Mouse (Mus musculus) WW6 (cell line): ENCODE measurements around the gene Ltbp1.

Experiments
- DNase-seq: peaks from one replicate; pipeline ENCODE4 v3.0.0-alpha.2; 2013; ENCODE audit warnings: low read depth, low spot score

Ltbp1 gene

DNA sequence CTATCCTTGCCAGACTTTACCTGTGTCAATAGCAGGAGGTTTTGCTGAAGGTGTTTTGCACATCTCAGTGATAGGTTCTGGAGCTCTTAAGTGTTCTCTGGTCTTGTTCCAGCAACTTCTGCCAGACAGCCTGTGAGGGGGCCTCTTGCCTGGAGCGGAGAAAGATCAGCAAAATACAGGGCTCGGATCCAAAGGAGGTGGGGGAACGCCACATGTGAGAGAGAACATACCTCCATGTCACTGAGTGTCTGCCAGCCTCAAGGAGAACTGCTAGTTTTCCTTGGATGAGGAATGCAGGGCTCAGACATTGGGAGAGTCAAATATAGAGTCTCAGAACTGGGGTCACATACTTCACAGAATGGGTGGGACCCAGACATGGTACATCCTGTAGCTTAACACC, 230.4 kb downstream of the Ltbp1 start:
- no peak for DNase-seq

DNA sequence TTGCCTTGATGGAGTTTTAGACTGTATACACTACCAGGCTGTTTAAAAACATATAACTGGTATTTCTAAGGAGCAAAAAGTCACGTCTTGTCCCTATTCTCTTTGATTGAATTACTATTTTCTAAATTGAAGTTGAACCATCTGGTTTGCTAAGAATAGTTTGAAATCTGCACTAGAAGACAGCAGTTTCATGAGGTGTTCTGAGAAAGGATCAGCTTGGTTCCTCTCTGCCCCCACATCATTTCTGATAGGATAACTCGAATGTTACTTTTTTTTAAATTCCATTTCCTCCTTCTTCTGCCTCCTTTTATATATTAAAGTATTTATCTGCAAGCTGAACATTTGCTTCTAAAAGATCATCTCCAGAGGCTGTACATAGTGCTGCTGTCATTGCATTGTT, 231.2 kb downstream of the Ltbp1 start:
- no peak for DNase-seq

DNA sequence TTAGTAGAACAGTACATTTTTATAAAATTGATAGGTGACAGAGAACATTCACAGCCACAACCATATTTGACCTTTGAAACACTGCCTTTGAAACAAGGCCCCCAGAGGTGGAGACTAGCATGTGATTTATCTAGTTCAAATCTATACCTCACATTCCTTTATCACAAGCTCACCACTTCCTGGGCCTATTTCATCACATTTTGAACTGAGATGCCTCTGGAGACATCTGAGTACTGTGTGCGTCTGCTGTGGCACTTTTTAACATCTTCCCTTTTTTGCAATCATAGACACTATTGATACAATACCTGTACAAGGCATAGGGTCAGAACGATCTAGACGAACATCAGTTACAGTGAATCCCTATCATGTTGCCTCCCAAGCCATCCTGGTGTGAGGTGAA, 232.1 kb downstream of the Ltbp1 start:
- DNase-seq: no peak

DNA sequence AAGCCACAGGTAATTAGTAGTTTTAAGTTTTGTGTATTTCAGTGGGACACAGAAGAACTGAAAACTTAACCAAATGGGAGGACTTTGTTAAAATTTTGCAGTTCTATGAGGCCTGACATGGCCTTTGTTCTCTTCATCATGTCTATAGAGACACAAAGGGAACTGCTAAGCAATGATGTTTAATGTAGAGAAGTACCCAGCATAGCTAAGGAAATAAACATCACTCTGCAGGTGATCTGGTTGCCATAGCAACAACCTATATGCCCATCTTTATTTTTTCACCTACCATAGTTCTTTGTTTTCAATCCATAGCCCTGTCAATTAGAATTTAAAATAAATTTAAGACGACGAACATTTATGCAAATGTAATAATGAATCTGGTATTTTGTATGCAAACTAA, 233.3 kb downstream of the Ltbp1 start:
- DNase-seq: no peak

DNA sequence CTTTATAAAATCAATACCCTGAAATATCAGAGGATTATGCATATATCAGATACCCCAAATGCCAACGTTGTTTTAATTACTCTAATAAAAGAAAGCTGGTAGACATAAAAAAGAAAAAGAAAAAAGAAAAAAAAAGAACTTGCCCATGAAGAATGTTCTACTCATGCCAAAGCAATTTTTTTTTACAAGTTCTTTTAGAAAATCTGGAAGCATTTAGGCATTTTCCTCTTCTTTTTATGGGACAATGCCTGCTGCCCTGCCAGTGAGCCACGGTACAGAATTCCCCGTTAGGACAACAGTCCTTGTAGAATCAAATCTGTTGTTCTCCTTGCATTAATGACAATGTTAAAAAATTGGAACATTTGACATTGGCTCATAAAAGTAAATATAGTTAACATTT, 234.2 kb downstream of the Ltbp1 start:
- DNase-seq: no peak

DNA sequence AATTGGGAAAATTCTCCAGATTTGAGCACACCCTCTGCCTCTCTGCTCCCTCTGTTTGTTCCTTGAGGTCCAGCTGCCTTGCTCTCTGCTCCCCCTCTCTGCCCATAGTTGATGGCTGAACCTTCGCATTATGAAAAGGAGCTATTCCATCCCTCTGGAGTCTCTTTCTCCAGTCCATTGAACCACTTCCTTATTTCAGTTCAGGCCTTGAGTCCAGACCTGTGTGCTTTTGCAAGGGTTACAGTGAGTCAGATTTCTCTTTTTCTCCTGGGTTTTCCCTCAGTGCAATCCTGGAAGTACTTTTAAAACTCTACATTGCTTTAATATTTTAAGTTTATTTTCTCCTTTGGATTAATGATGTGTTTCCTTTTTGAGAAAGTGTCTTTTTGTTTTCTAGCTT, 236.7 kb downstream of the Ltbp1 start:
- DNase-seq: no peak

DNA sequence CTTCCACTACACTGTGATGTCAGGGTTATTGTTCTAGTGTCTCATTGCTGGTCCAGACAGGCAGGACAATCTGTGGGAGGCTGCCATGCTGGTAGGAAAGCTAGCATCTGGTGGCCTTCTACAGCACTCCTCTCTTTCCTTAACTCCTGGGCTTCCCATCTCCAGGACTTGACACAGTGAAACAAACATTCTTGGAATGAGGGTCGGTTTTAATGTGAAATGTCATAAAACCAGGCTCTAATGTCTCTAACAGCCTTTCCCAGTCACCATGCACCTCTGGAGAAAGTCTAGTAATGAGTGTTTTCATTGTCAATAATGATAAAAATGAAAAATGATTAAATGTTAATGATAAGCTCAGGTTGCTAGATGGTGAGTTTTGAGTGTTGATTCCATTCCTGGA, 237.9 kb downstream of the Ltbp1 start:
- no peak for DNase-seq

DNA sequence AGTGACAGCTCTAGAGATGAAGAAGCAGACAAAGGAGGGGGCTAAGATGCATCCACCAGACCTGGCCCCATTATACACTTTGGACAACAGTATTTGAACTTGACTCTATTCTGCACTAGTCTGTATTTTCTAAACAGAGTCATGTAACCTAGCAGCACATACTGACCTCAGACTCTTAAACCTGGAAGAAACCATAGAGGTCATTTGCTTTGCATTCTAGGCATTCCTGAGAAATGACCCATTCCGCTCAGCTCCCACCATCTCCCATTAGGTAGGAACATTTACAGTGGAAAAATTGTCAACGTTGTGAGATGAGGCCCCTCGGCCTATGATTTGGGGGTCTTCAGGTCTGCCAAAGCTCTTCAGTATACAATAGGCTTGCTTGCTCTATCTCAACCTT, 238.8 kb downstream of the Ltbp1 start:
- DNase-seq: no peak

DNA sequence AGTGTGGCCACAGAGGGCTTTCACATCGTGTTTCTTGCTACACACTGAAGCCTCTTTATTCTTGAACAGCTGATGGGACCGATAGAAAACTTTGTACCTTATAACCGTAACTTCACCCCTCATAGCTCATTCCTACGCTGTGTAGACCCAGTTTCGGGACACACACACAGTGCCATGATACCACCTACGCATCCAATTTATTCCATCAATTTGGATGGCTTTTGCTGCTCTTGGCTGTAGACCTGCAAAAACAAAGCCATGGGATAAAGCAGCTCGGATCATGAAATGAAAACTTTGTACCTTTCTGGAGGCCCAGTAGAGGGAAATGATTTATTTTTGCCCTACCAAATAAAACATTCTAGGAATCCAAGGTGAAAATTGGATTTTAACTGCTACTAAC, 239.7 kb downstream of the Ltbp1 start:
- no peak for DNase-seq

DNA sequence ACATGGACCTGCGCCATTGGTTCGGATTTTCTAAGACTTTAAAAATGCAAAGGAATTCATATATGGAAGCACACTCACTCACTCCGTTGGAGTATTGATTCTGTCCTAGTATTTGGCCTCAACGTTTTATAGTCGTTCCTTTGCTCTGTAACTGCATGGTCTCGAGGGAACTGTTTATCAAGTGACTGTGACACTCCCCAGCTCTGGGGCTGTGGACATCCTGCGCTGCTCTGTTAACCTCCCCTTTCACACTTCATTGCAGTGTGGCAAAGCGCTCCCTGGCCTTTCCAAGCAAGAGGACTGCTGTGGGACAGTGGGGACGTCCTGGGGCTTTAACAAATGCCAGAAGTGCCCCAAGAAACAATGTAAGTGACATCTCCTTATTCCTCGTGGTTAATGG, 243.3 kb downstream of the Ltbp1 start:
- no peak for DNase-seq

DNA sequence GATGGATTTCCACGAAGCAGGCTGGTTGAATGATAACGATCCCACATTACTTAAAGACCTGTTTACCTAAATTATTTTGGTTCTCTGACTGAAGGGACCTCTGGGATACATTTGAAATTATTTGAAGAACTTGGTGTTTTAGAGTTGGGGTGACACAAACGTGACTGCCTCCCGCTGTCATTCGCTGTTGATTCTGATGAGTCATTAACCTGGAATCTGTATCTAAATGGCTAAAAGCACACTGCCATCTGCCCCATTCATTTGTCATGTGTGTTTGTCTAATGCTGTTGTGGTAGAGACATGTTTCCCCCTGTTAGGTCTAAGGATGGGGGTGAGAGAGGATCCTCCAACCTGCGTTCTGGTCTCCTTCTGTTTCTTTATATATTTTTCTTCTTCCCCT, 245.2 kb downstream of the Ltbp1 start:
- no peak for DNase-seq

DNA sequence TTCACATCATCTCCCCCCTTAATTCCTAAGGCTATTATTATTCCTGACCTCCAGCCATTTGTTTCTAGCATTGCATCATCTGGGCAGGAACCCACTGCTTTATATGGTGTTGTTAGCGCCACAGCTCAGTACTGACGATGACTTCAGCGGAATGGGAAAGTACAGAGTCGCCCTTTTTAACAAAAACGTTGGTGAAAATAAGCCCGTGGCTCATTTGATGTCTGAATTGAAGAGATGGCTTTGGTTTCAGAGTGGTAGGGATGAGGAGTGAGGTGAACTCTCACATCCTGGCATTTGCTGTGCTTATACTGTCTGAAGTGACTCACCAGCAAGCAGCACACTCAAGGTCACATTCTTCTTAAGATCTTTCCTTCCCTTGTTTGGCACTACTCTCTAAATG, 245.7 kb downstream of the Ltbp1 start:
- DNase-seq: no peak

DNA sequence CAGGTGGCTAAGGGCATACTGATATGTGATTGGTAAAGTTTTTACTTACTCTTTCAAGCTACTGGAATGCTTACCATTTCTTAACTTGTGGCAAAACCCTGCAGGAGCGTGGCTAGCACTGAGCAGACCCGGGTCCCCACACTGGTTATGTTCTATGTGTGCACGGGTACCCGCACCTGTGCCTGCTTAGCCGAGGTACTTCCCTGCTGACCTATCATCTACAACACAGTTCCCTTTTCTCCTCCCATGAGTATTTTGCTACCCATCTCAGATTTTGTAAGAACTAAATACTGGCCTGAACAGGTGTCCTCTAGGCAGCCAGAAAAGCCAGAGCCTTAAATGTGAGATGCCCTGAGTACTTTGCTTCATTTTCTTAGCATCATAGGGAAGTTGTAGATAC, 247.2 kb downstream of the Ltbp1 start:
- DNase-seq: no peak

DNA sequence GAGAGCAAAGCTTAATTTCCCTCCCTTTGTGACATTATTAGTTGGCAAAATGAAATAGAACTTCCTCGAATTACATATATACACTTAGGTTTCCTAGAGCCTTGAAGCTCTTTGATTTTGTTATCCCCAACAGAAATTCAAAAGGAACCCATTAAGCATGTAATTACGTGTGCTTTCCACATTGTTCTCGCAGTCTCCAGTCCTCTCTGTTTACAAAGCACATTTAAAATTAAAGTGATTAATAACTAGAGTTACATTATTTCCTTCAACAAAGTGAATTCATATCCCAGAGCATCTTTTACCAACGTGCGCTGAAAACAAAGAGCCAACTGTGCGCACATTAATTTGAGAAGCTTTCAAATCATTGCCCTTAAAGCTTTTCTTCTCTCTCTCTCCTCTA, 249.5 kb downstream of the Ltbp1 start:
- DNase-seq: no peak

DNA sequence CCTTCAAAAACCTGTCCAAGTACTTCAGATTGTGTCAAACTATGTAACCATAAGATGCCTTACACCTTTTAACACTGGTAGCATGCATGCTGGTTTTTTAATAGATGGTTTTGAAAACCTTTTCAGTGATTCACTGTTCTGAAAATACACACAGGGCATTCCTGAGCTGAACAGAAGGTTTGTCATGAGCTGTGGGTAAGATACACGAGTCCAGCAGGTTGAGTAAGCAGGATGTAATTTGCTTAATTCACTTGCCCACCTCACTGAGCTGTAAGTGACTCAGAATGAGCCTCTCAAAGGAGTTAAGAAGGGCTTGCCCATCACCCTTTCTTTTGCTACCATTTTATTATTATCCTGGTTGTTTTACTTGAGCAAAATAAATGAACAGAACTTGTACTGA, 250.6 kb downstream of the Ltbp1 start:
- DNase-seq: no peak

DNA sequence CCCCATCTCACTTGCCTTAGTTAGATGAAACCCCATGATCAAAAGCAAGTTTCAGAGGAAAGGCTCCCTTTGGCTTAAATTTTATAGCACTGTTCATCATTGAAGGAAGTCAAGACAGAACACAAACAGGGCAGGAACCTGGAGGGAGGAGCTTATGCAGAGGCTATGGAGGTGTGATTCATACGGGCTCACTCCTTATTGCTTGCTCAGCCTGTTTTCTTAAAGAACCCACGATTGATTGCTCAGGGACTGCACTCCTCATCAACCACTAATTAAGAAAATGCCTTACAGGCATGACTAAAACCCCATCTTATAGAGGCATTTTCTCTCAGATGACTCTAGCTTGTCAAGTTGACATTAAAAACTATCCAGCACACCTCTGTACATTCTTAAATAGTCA, 253.1 kb downstream of the Ltbp1 start:
- no peak for DNase-seq

DNA sequence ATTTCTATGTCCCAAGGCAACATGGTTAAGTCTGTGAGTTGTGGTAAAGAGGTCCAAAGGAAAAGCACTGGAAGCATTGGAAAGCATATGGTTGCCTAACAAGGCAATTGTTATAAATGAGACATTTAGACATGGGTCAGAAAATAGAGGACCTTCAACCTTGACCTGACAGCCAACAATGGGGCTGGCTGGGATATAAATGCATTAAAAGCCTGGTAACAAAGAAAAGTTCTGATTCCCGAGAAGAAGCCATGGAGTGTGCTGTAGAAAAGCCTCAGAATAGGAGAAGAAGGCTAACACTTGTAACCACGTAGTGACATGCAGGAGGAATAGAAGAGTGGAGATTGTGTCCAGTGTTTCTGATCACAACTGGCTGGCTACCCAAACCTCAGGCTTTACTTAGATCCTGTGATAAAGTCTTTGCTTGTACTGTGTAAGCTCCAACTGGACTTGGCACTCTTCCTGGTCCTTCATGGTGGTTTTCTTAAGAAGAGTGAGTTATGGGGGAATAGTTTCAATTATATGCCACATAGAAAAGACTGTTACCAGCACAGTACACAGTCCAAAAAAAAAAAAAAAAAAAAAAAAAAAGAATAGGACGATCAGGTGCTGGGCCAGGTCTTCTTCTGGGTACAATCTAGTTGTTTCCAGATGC, 258.1 kb downstream of the Ltbp1 start:
- DNase-seq: no peak

DNA sequence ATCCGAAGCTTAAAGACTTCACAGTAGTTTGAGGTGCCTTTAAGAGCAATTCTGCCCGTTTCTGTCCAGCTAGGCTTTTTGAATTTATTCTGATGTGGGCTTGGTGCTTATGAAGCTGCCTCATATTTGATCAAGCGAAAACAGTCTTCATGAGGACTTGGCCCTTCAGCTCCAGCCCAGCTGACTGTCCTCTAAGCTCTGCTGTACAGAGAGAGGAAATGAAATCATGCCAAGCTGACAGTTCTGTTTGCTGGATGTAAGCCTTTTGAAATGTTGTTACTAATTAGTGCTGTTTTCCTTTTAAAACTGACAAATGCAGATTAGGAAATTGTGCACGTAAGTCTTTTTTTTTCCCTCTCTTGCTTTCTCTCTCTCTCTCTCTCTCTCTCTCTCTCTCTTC, 263.1 kb downstream of the Ltbp1 start:
- no peak for DNase-seq

DNA sequence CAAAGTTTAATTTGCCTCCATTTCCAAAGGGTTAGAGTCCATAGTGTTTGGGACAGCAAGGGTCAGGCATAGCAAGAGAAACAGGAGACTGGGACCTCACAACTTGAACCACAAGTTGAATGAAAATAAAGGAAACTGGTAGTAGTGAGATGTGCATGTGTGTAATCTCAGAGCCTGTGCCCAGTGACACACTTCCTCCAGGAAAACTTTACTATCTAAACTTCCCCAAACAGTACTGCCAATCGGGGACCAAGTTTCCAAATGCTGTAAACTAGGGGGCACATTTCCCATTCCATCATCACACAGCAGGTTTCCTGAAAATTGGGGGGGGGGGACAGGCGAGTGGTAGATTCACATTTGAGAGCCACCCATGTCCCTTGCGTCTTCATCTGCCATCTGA, 267.1 kb downstream of the Ltbp1 start:
- DNase-seq: no peak

DNA sequence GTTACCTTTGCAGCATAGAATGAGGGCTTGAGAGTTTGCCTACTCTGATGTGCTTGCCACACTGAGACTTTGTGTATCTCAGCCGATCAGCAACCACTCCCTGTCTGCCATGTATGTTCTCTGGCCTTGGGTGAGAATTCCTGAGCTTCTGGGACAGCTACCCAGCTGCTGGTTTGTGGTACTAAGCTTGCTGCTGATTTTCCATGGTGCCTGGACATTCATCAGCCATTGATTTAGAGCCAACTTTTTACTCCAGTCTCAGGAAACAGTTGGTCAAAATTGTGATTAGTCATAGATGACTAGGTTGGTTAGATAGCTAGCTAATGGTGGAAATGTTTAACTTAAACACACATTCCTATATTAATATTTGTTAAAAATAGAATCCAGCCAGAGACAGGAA, 267.9 kb downstream of the Ltbp1 start:
- no peak for DNase-seq

DNA sequence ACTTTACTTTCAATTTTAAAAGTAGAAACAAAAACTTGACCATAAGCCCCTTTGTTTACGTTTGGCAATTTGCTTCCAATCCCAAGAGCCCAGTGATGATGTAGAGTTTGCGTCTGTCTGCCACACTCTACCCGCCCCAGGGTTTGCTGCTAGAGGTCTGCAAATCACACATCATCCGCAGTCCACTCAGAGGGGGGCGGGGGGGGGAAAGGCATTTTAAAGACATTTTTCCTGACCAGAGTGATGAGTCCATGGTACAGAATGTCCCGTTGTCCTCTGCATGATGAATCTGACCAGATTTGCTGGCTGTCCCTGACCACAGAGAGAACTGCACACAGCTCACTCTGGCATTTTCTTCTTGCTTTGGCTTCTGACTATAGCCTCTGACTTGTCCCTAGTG, 269.9 kb downstream of the Ltbp1 start:
- DNase-seq: no peak

DNA sequence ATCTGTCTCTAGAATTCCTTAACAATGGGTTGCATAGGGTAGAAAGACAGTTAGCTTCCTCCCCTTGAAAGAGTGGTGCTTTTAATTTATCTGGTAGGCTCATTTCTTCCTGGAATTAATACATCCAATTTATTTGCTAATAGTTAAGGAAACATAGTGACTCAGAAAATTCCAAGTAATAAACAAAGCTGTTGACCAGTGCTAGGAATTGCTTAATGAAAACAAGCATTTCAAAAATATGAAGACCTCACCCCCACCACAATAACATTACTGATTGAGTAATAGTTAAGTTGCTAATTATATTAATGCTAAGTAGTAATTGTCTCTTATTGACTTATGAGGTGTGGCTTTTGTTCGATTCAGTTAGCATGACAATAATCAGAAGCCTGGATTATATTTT, 272.7 kb downstream of the Ltbp1 start:
- DNase-seq: no peak

DNA sequence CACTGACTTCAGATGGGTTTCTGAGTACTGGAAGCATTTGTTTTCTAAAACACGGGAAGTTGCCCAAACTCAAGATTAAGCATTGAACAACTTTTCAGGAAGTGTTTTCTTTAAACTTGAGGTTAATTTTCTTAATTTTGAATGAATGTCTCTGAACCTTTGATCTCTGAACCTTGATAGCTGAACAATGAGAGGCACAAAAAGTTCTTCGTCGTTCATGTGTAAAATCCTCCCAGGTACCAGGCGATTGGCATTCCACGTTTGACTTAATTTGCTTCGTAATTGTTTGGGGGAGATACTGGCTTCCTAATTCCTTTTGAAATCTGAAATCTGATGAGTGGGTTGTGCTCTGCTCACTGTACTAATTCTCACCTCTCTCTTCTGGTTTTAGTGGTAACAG, 273.2 kb downstream of the Ltbp1 start:
- no peak for DNase-seq

DNA sequence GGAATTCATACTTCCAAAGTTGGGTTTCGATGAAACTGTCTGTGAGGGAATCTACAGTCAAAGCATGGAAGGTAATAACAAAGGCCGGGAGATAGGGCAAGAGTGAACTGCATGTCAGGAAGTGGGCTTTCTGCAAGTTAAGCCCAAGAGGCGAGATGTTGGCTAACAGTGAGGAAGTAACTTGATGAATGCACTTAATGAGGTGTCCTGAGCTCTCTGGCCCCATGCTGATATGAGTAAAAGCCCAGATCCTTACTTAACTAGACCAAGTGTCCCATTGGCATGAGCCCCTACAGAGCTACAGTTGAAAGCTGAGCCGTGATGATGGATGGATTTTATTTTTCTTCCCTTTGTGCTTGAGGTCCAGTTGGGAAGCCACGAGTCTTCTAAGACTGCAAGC, 276.0 kb downstream of the Ltbp1 start:
- no peak for DNase-seq
